Mouse (Mus musculus): ENCODE measurements around the gene Rab43.

DNA sequence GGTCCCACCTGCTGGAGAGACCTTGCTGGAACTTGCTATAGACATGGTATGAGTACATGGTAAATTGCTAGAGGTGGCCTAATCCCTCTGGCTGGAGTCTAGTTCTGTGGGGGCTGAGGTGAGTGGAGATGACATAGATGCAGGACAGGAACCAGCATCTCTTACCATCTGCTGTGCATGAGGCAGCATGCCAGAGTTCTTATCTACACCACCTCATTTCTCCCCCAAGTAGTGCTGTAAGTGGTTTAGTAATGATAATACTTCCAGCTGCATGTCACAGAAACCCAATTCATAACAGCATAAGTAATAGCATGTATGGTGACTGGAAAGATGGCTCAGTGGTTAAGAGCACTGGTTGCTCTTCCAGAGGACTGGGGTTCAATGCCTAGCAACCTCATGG, 71.5 kb downstream of the Rab43 start:
- TF ChIP-seq CTCF (IDR thresholded peaks at IDR 0.05; ENCODE audit: low read depth, low read length): no peak
- no peak for TF ChIP-seq POLR2A (IDR thresholded peaks at IDR 0.05; ENCODE audit: insufficient read depth, low read length)
- TF ChIP-seq EP300 (IDR thresholded peaks at IDR 0.05; ENCODE audit: insufficient read depth, low read depth, low read length): no peak

All from ES-Bruce4 (cell line).